Mouse (Mus musculus): ENCODE measurements at regions not wholly inside any gene's neighbourhood (a gene's known extent, or its start where the extent isn't known, plus 50 kb on each side); places are given as distances from the start of the nearest gene placed in this dataset.

GRCm38 (mm10) chr14:73999409-73999909 lies 338.4 kb downstream of the Gm21750 start:
- H3K4me3 ChIP-seq (ENCODE audit: low read depth, low read length): no peak overlapping the region
- H3K9ac ChIP-seq (ENCODE audit: low read depth, low read length): no peak overlapping the region
- H3K36me3 ChIP-seq (ENCODE audit: control insufficient read depth, insufficient read depth, low read length): no peaks in the 10 kb centered on the region
- ATAC-seq (ENCODE audit: low read depth) (no peak), DNase-seq (ENCODE audit: low spot score) (no peak)
- no peaks in the 10 kb centered on the region for H3K9me3 ChIP-seq (ENCODE audit: control insufficient read depth, low read length)
- no peak overlapping the region for H3K27ac ChIP-seq (replicated peaks; ENCODE audit: low read depth, low read length)
- H3K4me1 ChIP-seq (ENCODE audit: control insufficient read depth, insufficient read depth, low read length): no peaks in the 10 kb centered on the region
- no peaks in the 10 kb centered on the region for H3K27me3 ChIP-seq (replicated peaks; ENCODE audit: control insufficient read depth, insufficient read depth, low read length)
- H3K4me2 ChIP-seq (ENCODE audit: low read depth, low read length): no peak overlapping the region
- WGBS: 27% methylated on average over 2 of the region's 2 CpGs

GRCm38 (mm10) chr14:74006911-74007310 lies 345.9 kb downstream of the Gm21750 start:
- no peaks in the 10 kb centered on the region for H3K27me3 ChIP-seq (replicated peaks; ENCODE audit: control insufficient read depth, insufficient read depth, low read length)
- 93% methylated on average over 4 of the region's 4 CpGs for WGBS
- H3K9me3 ChIP-seq (ENCODE audit: control insufficient read depth, low read length): no peaks in the 10 kb centered on the region
- H3K4me3 ChIP-seq (ENCODE audit: low read depth, low read length): no peak overlapping the region
- ATAC-seq (ENCODE audit: low read depth) (no peak), DNase-seq (ENCODE audit: low spot score) (no peak)
- H3K9ac ChIP-seq (ENCODE audit: low read depth, low read length): no peak overlapping the region
- no peak overlapping the region for H3K27ac ChIP-seq (replicated peaks; ENCODE audit: low read depth, low read length)
- H3K4me1 ChIP-seq (ENCODE audit: control insufficient read depth, insufficient read depth, low read length): no peaks in the 10 kb centered on the region
- H3K4me2 ChIP-seq (ENCODE audit: low read depth, low read length): no peak overlapping the region
- H3K36me3 ChIP-seq (ENCODE audit: control insufficient read depth, insufficient read depth, low read length): no peaks in the 10 kb centered on the region

- Histone ChIP-seq H3K9ac (ENCODE audit: low read depth, low read length) (no peak overlapping the region), H3K4me2 (ENCODE audit: low read depth, low read length) (no peak overlapping the region), H3K4me3 (ENCODE audit: low read depth, low read length) (no peak overlapping the region), H3K27me3 (replicated peaks; ENCODE audit: control insufficient read depth, insufficient read depth, low read length) (no peaks in the 10 kb centered on the region), H3K9me3 (ENCODE audit: control insufficient read depth, low read length) (no peaks in the 10 kb centered on the region), H3K36me3 (ENCODE audit: control insufficient read depth, insufficient read depth, low read length) (no peaks in the 10 kb centered on the region), H3K27ac (replicated peaks; ENCODE audit: low read depth, low read length) (no peak overlapping the region), H3K4me1 (ENCODE audit: control insufficient read depth, insufficient read depth, low read length) (no peaks in the 10 kb centered on the region)
- ATAC-seq (ENCODE audit: low read depth): no peak
- DNase-seq (ENCODE audit: low spot score): no peak
- 65% methylated on average over 1 of the region's 1 CpGs for WGBS
Observed at GRCm38 (mm10) chr14:74011555-74011954, 350.5 kb downstream of the Gm21750 start.

- Histone ChIP-seq H3K4me3 (ENCODE audit: low read depth, low read length) (no peak overlapping the region), H3K4me2 (ENCODE audit: low read depth, low read length) (no peak overlapping the region), H3K36me3 (ENCODE audit: control insufficient read depth, insufficient read depth, low read length) (no peaks in the 10 kb centered on the region), H3K27me3 (replicated peaks; ENCODE audit: control insufficient read depth, insufficient read depth, low read length) (no peaks in the 10 kb centered on the region), H3K27ac (replicated peaks; ENCODE audit: low read depth, low read length) (no peak overlapping the region), H3K4me1 (ENCODE audit: control insufficient read depth, insufficient read depth, low read length) (no peaks in the 10 kb centered on the region), H3K9me3 (ENCODE audit: control insufficient read depth, low read length) (no peaks in the 10 kb centered on the region), H3K9ac (ENCODE audit: low read depth, low read length) (no peak overlapping the region)
- 59% methylated on average over 2 of the region's 2 CpGs for WGBS
- ATAC-seq (ENCODE audit: low read depth) (no peak), DNase-seq (ENCODE audit: low spot score) (no peak)
Observed at GRCm38 (mm10) chr14:74019421-74019820, 358.4 kb downstream of the Gm21750 start.

- no peak overlapping the region for H3K9ac ChIP-seq (ENCODE audit: low read depth, low read length)
- no peak overlapping the region for H3K27ac ChIP-seq (replicated peaks; ENCODE audit: low read depth, low read length)
- H3K4me3 ChIP-seq (ENCODE audit: low read depth, low read length): no peak overlapping the region
- no peaks in the 10 kb centered on the region for H3K36me3 ChIP-seq (ENCODE audit: control insufficient read depth, insufficient read depth, low read length)
- 56% methylated on average over 5 of the region's 5 CpGs for WGBS
- no peaks in the 10 kb centered on the region for H3K27me3 ChIP-seq (replicated peaks; ENCODE audit: control insufficient read depth, insufficient read depth, low read length)
- ATAC-seq (ENCODE audit: low read depth) (no peak), DNase-seq (ENCODE audit: low spot score) (peak; percentile 2)
- no peaks in the 10 kb centered on the region for H3K4me1 ChIP-seq (ENCODE audit: control insufficient read depth, insufficient read depth, low read length)
- H3K4me2 ChIP-seq (ENCODE audit: low read depth, low read length): no peak overlapping the region
- H3K9me3 ChIP-seq (ENCODE audit: control insufficient read depth, low read length): no peaks in the 10 kb centered on the region
Observed at GRCm38 (mm10) chr14:74047009-74047694, 386.1 kb downstream of the Gm21750 start.

GRCm38 (mm10) chr14:74047695-74048280 lies 386.8 kb downstream of the Gm21750 start:
- no peak for ATAC-seq (ENCODE audit: low read depth)
- no peaks in the 10 kb centered on the region for H3K27me3 ChIP-seq (replicated peaks; ENCODE audit: control insufficient read depth, insufficient read depth, low read length)
- DNase-seq (ENCODE audit: low spot score): no peak
- 84% methylated on average over 6 of the region's 6 CpGs for WGBS
- H3K36me3 ChIP-seq (ENCODE audit: control insufficient read depth, insufficient read depth, low read length): no peaks in the 10 kb centered on the region
- H3K27ac ChIP-seq (replicated peaks; ENCODE audit: low read depth, low read length): no peak overlapping the region
- H3K4me1 ChIP-seq (ENCODE audit: control insufficient read depth, insufficient read depth, low read length): no peaks in the 10 kb centered on the region
- H3K9ac ChIP-seq (ENCODE audit: low read depth, low read length): no peak overlapping the region
- H3K9me3 ChIP-seq (ENCODE audit: control insufficient read depth, low read length): no peaks in the 10 kb centered on the region
- no peak overlapping the region for H3K4me3 ChIP-seq (ENCODE audit: low read depth, low read length)
- no peak overlapping the region for H3K4me2 ChIP-seq (ENCODE audit: low read depth, low read length)

GRCm38 (mm10) chr14:74048386-74048785 lies 387.4 kb downstream of the Gm21750 start:
- no peak overlapping the region for H3K4me3 ChIP-seq (ENCODE audit: low read depth, low read length)
- H3K4me2 ChIP-seq (ENCODE audit: low read depth, low read length): no peak overlapping the region
- no peaks in the 10 kb centered on the region for H3K36me3 ChIP-seq (ENCODE audit: control insufficient read depth, insufficient read depth, low read length)
- WGBS: 86% methylated on average over 3 of the region's 3 CpGs
- 0 out of 2 replicates have a peak, but pooled peaks cover under 1% of the 10 kb centered on the region for H3K4me1 ChIP-seq (ENCODE audit: control insufficient read depth, insufficient read depth, low read length)
- no peak for DNase-seq (ENCODE audit: low spot score)
- H3K27ac ChIP-seq (replicated peaks; ENCODE audit: low read depth, low read length): no peak overlapping the region
- no peaks in the 10 kb centered on the region for H3K9me3 ChIP-seq (ENCODE audit: control insufficient read depth, low read length)
- ATAC-seq (ENCODE audit: low read depth): no peak
- H3K27me3 ChIP-seq (replicated peaks; ENCODE audit: control insufficient read depth, insufficient read depth, low read length): no peaks in the 10 kb centered on the region
- no peak overlapping the region for H3K9ac ChIP-seq (ENCODE audit: low read depth, low read length)

GRCm38 (mm10) chr14:74066051-74066450 lies 405.0 kb downstream of the Gm21750 start:
- peak; percentile 75 for DNase-seq (ENCODE audit: low spot score)
- no peak for ATAC-seq (ENCODE audit: low read depth)
- Histone ChIP-seq H3K27ac (replicated peaks; ENCODE audit: low read depth, low read length) (no peak overlapping the region), H3K9me3 (ENCODE audit: control insufficient read depth, low read length) (no peaks in the 10 kb centered on the region), H3K4me1 (ENCODE audit: control insufficient read depth, insufficient read depth, low read length) (0 out of 2 replicates have a peak, but pooled peaks cover 2% of the 10 kb centered on the region), H3K4me2 (ENCODE audit: low read depth, low read length) (no peak overlapping the region), H3K27me3 (replicated peaks; ENCODE audit: control insufficient read depth, insufficient read depth, low read length) (no peaks in the 10 kb centered on the region), H3K36me3 (ENCODE audit: control insufficient read depth, insufficient read depth, low read length) (no peaks in the 10 kb centered on the region), H3K9ac (ENCODE audit: low read depth, low read length) (no peak overlapping the region), H3K4me3 (ENCODE audit: low read depth, low read length) (no peak overlapping the region)

- WGBS: 66% methylated on average over 2 of the region's 2 CpGs
- H3K9me3 ChIP-seq (ENCODE audit: control insufficient read depth, low read length): no peaks in the 10 kb centered on the region
- ATAC-seq (ENCODE audit: low read depth) (no peak), DNase-seq (ENCODE audit: low spot score) (no peak)
- H3K4me1 ChIP-seq (ENCODE audit: control insufficient read depth, insufficient read depth, low read length): no peaks in the 10 kb centered on the region
- H3K4me3 ChIP-seq (ENCODE audit: low read depth, low read length): no peak overlapping the region
- no peak overlapping the region for H3K9ac ChIP-seq (ENCODE audit: low read depth, low read length)
- H3K4me2 ChIP-seq (ENCODE audit: low read depth, low read length): no peak overlapping the region
- no peaks in the 10 kb centered on the region for H3K27me3 ChIP-seq (replicated peaks; ENCODE audit: control insufficient read depth, insufficient read depth, low read length)
- no peak overlapping the region for H3K27ac ChIP-seq (replicated peaks; ENCODE audit: low read depth, low read length)
- H3K36me3 ChIP-seq (ENCODE audit: control insufficient read depth, insufficient read depth, low read length): no peaks in the 10 kb centered on the region
Observed at GRCm38 (mm10) chr14:74093016-74093415, 432.0 kb downstream of the Gm21750 start.
